Mouse (Mus musculus) ES-E14 (cell line): ENCODE measurements around the gene Fkbp8. TPM values are rescaled to one million over a fixed set of nuclear protein-coding genes. Genes with fewer than 3 reads are reported as not detected.

Experiments used
- DNase-seq: peaks from one replicate; pipeline ENCODE4 v3.0.0-alpha.2; 2013; ENCODE audit warnings: low read depth, low spot score
- H3K27ac ChIP-seq: 2 replicates; pipeline ENCODE4 v1.5.1; 2012; ENCODE audit warnings: low read depth, mild to moderate bottlenecking, low read length, moderate library complexity, mixed read lengths; ENCODE audit not compliant: poor library complexity, insufficient read depth, severe bottlenecking
- H3K36me3 ChIP-seq: 2 replicates; pipeline ENCODE4 v1.6.1; 2012; ENCODE audit warnings: mild to moderate bottlenecking, low read length, moderate library complexity, mixed read lengths; ENCODE audit not compliant: control insufficient read depth, poor library complexity, insufficient read depth, severe bottlenecking
- H3K4me1 ChIP-seq, 2 experiments: fragments of 150-350 bp in 1 of 2; sonication (generic) in 1 of 2; 2 replicates each; pipeline ENCODE4 v1.6.1; 2012; ENCODE audit warnings: low read length in 2 of 2, mild to moderate bottlenecking in 1 of 2, mixed read lengths in 1 of 2; ENCODE audit not compliant: control insufficient read depth in 2 of 2, insufficient read depth in 2 of 2, poor library complexity in 1 of 2
- H3K4me3 ChIP-seq, 2 experiments: fragments of 150-350 bp in 1 of 2; sonication (generic) in 1 of 2; 2 replicates each; pipeline ENCODE4 v1.5.1; 2012; ENCODE audit warnings: low read length in 2 of 2, low read depth in 1 of 2, mild to moderate bottlenecking in 1 of 2, mixed read lengths in 1 of 2; ENCODE audit not compliant: insufficient read depth in 1 of 2, poor library complexity in 1 of 2, severe bottlenecking in 1 of 2
- H3K9ac ChIP-seq: 2 replicates; pipeline ENCODE4 v1.6.1; 2012; ENCODE audit warnings: low read depth, mild to moderate bottlenecking, low read length, mixed read lengths; ENCODE audit not compliant: poor library complexity, insufficient read depth, severe bottlenecking
- H3K9me3 ChIP-seq: fragments of 150-350 bp; sonication (generic); 2 replicates; pipeline ENCODE4 v1.6.1; 2012; ENCODE audit warnings: low read depth, mild to moderate bottlenecking, low read length; ENCODE audit not compliant: control insufficient read depth, insufficient read depth
- CHD2 ChIP-seq: IDR thresholded peaks from 2 replicates; pipeline ENCODE4 v1.6.1; 2014; ENCODE audit warnings: mild to moderate bottlenecking, low read depth, low read length, inconsistent platforms
- HCFC1 ChIP-seq: IDR thresholded peaks from 2 replicates; pipeline ENCODE4 v1.6.1; 2012; ENCODE audit warnings: low read length, inconsistent platforms, borderline replicate concordance; ENCODE audit not compliant: insufficient read depth
- MAFK ChIP-seq: IDR thresholded peaks from 2 replicates; pipeline ENCODE4 v1.6.1; 2014; ENCODE audit warnings: mild to moderate bottlenecking, low read depth, low read length, inconsistent platforms; ENCODE audit not compliant: insufficient read depth
- ZC3H11A ChIP-seq: IDR thresholded peaks from 2 replicates; pipeline ENCODE4 v1.6.1; 2012; ENCODE audit warnings: low read depth, mild to moderate bottlenecking, inconsistent platforms, low read length, borderline replicate concordance
- ZNF384 ChIP-seq: IDR thresholded peaks from 2 replicates; pipeline ENCODE4 v1.6.1; 2012; ENCODE audit warnings: low read depth, low read length, inconsistent platforms
- in situ Hi-C, 2 experiments: fragments of 600-800 bp; cut with MboI; formaldehyde crosslinking; loops; one replicate each; pipeline ENCODE4 v1.15.1; 2025; ENCODE audit warnings: low sequenced_read_pairs in 2 of 2, inconsistent platforms in 1 of 2; ENCODE audit not compliant: unreplicated experiment in 2 of 2
- total RNA-seq: library from RNA; depleted of rRNA; stranded (reverse); fragments of 300-350 nt; gene quantifications from 2 replicates; pipeline ENCODE4 v1.2.3, GENCODE M21; 2012

Gene Fkbp8
- total RNA-seq, 1 experiment: 252 TPM

- H3K4me3 ChIP-seq: peak overlapping the region in 1 of 2 experiments; percentile 7; a peak in 2 of 4 replicates
Measured at GRCm38 (mm10) chr8:70501820-70502529, 25.5 kb upstream of the Fkbp8 start.

GRCm38 (mm10) chr8:70502540-70502939 lies 25.0 kb upstream of the Fkbp8 start:
- Histone ChIP-seq H3K9ac (0 out of 2 replicates have a peak overlapping the region, but pooled peaks have one; percentile 34), H3K4me1 (peaks cover 7 to 17% of the 10 kb centered on the region in 2 experiments; a peak in 2 of 4 replicates), H3K27ac (no peak overlapping the region), H3K36me3 (peaks cover 11% of the 10 kb centered on the region), H3K9me3 (no peaks in the 10 kb centered on the region), H3K4me3 (peak overlapping the region in 1 of 2 experiments; percentile 7; a peak in 2 of 4 replicates)
- in situ Hi-C loops: no loop called here
- DNase-seq: no peak
- TF ChIP-seq CHD2: no peak
- TF ChIP-seq HCFC1: no peak
- TF ChIP-seq ZC3H11A: no peak
- no peak for TF ChIP-seq ZNF384
- no peak for TF ChIP-seq MAFK

More at GRCm38 (mm10) chr8:70501820-70502529, 25.5 kb upstream of the Fkbp8 start:
- Histone ChIP-seq H3K27ac (no peak overlapping the region), H3K9ac (0 out of 2 replicates have a peak overlapping the region, but pooled peaks have one; percentile 34), H3K9me3 (no peaks in the 10 kb centered on the region), H3K36me3 (peaks cover 10% of the 10 kb centered on the region; the same call in 1 of the 2 replicates), H3K4me1 (peaks cover 7 to 17% of the 10 kb centered on the region in 2 experiments; a peak in 2 of 4 replicates)
- in situ Hi-C loops: no loop called here
- no peak for DNase-seq
- TF ChIP-seq HCFC1 (no peak), CHD2 (no peak), ZC3H11A (no peak), MAFK (no peak), ZNF384 (no peak)

GRCm38 (mm10) chr8:70503062-70503750 lies 24.3 kb upstream of the Fkbp8 start:
- Histone ChIP-seq H3K36me3 (peaks cover 17% of the 10 kb centered on the region), H3K27ac (no peak overlapping the region), H3K4me3 (no peak overlapping the region), H3K9ac (peak overlapping the region; percentile 36; the same call in 1 of the 2 replicates), H3K4me1 (peaks cover 7 to 17% of the 10 kb centered on the region in 2 experiments; a peak in 2 of 4 replicates), H3K9me3 (no peaks in the 10 kb centered on the region)
- in situ Hi-C loops: no loop called here
- DNase-seq: no peak
- TF ChIP-seq ZC3H11A (peak; percentile 62; the same call in 1 of the 2 replicates), ZNF384 (no peak)

GRCm38 (mm10) chr8:70504291-70504716 lies 23.2 kb upstream of the Fkbp8 start:
- TF ChIP-seq ZC3H11A (no peak), ZNF384 (no peak), MAFK (no peak), CHD2 (no peak), HCFC1 (no peak)
- H3K4me3 ChIP-seq: no peak overlapping the region
- DNase-seq: no peak
- no peaks in the 10 kb centered on the region for H3K9me3 ChIP-seq
- H3K36me3 ChIP-seq: peaks cover 27% of the 10 kb centered on the region
- in situ Hi-C loops: no loop called here
- H3K4me1 ChIP-seq: peaks cover 7 to 17% of the 10 kb centered on the region in 2 experiments; a peak in 2 of 4 replicates
- no peak overlapping the region for H3K9ac ChIP-seq
- H3K27ac ChIP-seq: no peak overlapping the region
